Mouse (Mus musculus): ENCODE data around the gene Ankrd13d.
"Not testable (repeated sequence)": the region's sequence is repeated elsewhere in the genome, so short reads cannot be mapped to it uniquely, and the experiment has no call there.

Gene Ankrd13d

DNA sequence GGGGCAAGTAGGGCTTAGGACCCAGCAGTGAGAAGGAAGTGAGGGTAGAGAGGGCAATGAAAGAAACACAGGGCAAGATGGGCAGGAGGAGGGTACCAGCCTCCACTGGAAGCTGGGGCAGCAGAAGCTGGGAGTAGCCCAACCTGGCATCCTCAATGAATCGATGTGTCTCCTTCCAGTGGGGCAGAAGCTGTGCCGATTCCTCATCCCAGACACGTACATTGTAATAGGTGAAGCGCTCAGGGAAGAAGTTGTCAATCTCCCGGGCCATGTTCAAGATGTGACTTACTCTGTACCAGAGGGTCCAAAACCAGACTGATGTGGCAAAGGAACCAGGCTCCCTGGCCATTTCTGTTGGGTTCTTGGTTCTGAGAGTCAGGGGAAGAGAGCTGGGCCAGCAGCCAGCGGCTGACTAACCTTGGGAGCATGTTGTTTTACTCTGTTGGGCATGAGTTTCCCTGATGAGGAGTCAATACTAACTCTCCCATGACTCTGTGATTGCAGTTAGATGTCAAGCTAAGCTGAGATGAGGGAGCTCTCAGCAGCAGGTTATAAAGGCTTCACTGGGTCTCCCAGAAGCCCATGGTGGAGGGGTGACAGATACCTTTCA is 18.7 kb downstream of the Ankrd13d start:
- DNase-seq (ENCODE audit: low spot score in 2 of 2): no peak

DNA sequence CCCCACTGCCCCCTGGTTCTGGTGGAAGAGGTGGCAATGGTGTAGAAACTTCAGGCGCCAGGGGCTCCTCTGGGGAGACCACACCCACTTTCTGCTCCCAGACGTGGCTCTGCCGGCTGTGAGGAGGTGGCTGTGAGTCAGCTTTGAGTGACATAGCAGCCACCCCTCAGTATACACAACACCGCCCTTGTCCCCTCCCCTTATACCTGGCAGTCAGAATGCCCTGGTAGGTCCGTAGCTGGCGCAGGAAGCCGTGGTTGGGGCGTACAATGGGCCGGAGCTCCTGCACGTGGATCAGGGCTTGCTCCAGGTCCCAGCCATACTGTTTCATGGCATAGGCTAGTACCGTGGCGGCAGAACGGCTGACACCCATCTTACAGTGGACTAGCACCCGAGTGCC is 19.2 kb downstream of the Ankrd13d start:
- peak in 1 of 2 experiments; percentile 31 for DNase-seq (ENCODE audit: low spot score in 2 of 2)

DNA sequence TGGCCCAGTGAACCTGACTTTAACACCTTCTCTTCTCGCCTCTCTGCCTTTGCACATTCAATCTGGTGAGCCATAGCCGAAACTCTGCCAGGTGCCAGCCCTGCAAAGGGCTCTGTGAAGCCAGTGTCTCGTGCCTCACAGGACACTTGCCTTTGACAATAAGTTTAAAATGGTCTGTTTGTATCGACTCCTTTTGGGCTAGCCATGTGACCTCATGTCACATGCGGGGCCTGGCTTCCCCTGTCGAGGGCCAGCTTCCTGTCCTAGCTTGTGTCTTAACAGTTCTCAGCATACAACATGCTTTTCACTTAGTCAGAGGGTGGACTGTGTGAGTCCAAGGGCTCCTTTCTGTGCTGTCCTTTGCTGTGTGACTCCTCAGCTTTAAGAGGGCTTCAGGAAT is 20.2 kb downstream of the Ankrd13d start:
- DNase-seq (ENCODE audit: low spot score in 2 of 2): no peak

DNA sequence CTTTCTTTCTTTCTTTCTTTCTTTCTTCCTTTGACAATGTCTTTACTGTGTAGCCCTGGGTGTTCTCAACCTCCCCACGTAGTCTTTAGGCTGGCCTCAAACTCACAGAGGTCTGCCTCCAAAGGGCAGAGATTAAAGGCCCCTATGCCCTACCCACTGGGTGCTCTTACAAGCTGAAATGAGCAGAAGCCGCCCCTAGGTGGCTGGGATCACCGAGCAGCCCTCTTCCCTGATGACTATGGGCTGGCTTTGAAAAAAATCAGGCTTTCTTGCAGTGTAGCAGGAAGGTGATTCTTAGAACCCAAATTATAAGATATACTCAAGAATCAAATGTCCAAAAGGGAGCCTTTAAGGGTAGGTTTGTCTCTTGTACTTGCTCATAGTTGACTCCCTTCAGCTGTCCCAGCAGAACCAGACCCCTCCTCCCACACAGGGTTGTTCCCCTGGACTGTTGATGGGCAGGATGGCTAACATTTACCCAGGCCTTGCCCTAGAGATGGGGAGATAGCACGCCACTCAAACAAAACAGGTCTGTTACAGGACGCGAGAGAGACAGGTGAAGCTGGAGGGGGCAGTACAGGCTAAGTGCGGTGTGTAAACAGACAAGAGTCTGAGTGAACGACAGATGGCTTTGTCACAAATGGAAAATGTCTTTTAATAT is 21.8 kb downstream of the Ankrd13d start:
- no peak for DNase-seq (ENCODE audit: low spot score in 2 of 2)

DNA sequence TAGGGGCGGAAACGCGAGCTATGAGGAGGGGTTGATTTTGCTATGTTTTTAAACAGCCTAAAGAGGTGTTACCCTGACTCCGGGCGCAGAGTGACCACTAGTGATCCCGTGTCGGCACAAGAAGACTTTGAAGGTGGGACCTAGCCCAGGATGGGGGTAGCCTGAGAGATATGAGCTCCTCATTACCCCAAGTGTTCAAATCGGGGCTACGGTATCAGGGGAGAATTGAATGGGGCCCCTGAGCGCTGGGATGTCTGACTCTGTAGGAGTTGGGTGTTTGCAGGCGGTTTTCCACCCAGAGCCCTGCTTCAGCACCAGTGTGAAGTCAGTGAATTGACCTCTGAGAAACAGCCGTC is 25.1 kb downstream of the Ankrd13d start:
- no peak for DNase-seq (ENCODE audit: low spot score in 2 of 2)

DNA sequence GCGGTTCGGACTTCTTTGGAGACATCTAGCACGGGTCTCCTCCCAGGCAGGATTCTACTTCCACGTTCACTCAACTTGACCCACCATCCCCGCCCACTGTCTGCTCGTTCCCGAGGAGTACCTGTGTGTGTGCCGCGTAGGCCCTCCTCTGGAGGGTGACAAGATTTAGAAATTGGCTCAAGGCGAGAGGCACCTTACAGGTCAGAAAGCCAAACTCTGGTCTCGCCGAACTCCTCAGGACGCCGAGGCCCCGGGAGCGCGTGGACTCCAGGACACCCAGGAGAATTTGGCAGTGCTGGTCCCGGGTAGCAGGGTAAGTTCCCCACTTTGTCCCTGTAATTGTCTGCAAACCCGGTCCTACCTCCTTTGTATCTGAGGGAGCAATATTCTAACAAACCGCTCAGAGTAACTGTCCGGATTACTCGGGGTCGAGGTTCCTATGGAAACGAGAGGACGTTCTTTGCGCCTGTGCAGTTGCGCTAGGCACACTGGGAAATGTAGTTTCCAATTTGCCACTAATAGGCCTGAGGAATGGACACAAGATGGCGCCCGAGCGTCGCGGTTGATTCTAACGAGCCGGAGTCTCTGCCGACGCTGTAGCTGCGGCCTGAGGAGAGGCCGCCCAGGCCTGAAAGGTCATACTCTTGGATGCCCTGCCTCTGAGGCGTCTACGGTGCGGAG is 25.6 kb downstream of the Ankrd13d start:
- peak; percentile 95 to 96 for DNase-seq (ENCODE audit: low spot score in 2 of 2)

DNA sequence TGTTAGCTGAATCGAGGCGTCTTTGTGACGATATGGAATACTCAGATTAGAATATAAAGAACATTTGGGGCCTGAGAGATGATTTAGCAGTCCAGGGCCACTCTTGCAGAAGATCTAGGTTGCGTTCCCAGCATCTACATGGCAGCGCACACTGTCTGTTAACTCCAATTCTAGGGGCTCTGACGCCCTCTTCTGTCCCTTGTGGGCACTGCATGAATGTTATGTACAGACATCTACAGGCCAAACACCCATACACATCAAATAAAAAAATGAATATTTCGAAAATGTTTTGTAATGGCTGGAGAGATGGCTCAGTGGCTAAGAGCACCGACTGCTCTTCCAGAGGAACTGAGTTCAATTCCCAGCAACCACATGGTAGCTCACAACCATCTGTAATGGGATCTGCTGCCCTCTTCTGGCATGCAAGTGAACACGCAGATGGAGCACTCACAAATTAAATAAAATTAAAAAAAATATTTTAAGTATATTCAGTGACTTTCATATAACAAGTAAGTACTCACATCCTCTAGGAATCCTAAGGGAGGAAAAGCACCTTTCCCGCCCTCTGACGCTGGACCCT is 27.3 kb downstream of the Ankrd13d start:
- DNase-seq (ENCODE audit: low spot score in 2 of 2): no peak

DNA sequence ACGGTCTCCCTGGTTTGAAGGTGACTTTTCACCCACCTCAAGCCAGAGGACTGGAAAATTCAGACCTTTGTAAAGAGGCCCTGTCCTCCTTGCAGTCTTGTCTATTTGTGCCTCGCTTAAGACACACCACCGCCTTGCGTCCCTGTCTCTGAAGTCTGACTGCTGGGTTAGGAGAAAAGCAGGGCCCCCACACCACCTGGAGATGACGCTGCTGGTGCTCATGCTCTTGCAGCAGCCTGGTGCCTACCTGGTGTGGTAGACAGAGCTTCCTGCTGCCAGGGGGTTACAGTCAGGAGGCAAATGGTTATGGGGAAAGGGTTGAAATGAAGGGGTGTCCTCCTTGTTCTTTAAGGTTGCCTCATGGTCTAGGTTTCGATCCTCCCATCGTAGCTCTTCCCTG is 28.7 kb downstream of the Ankrd13d start:
- no peak for DNase-seq (ENCODE audit: low spot score in 2 of 2)

DNA sequence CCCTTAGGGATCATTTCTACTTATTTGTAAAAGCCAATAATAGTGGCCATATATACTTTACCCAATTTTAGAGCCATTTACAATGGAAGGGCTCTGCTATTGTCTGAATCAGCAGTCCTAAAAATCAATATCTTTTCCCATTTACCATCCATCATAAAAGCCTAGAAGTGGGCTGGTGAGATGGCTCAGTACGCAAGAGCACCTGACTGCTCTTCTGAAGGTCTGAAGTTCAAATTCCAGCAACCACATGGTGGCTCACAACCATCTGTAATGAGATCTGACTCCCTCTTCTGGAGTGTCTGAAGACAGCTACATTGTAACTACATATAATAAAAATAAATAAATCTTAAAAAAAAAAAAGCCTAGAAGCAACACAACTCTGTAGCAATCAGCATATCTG is 34.3 kb downstream of the Ankrd13d start:
- not testable (repeated sequence) for DNase-seq (ENCODE audit: low spot score in 2 of 2)

DNA sequence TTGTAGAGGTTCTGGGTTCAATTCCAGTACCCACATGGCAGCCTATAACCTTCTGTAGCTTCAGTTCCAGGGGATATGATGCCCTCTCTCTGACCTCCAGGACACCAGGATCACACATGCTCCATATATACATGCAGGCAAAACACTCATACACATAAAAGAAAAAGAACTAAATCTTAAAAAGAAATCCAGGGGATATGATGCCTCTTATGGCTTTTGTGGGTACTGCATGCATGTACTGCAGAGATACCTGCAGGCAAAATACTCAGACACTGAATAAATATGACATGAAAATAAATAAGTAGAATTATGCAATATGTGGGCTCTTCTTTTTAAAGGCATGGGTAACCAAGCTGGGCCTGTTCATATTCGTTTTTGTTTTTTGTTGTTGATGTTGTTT is 35.9 kb downstream of the Ankrd13d start:
- no peak for DNase-seq (ENCODE audit: low spot score in 2 of 2)

DNA sequence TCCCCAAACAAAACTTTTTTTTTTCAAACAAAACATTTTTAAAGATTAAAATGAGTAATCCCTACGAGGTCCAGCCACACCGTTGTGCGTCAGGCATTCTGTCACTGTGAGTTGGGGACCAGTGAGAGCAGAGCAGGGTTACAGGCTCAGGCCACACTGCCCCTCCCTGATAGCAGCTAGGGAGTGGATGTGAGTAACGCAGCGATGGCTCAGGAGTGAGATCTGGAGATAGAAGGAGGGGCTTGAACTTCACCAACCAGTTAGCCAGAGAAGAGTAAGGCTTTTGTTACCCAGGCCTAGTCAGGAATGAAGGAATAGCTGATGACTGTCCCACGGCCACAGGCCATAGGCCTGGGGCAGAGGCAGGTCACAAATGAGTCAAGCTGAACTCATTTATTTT is 38.2 kb downstream of the Ankrd13d start:
- DNase-seq (ENCODE audit: low spot score in 2 of 2): no peak

DNA sequence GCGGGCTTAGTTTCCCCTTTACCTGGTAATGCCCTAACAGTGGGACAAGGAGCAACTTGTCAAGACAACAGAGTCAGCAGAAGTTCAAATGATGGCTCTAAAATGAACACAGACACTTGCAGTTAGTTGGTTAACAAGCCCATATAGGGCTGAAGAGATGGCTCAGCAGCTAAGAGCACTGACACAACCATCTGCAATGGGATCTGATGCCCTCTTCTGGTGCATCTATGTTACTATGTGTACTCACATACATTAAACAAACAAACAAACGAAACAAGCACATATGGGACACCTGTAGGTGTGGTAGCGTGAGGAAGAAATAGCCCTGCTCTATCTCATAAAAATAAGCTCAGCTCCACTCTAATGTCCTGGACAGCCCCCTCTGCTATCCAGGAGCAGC is 40.5 kb downstream of the Ankrd13d start:
- no peak for DNase-seq (ENCODE audit: low spot score in 2 of 2)

DNA sequence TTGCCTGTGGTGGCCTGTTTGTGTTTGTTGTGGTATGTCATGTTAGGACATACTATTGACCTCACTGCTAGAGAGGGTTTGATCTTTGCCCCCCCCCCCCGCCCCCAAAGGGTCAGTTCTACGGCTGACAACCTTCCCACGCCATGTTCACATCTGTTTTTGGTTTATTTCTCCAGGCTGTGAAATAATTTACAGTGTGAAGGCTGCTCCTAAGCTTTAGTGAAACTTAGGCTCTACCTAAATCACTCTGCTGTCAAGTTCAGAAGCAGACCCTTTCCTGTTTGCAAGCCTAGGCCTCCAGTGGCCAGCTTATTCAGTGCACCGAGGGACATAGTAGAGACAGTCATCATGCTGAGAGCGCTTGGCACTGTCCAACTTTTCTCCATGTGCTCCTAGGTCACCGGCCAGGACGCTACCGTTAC is 42.7 kb downstream of the Ankrd13d start:
- DNase-seq (ENCODE audit: low spot score in 2 of 2): no peak

DNA sequence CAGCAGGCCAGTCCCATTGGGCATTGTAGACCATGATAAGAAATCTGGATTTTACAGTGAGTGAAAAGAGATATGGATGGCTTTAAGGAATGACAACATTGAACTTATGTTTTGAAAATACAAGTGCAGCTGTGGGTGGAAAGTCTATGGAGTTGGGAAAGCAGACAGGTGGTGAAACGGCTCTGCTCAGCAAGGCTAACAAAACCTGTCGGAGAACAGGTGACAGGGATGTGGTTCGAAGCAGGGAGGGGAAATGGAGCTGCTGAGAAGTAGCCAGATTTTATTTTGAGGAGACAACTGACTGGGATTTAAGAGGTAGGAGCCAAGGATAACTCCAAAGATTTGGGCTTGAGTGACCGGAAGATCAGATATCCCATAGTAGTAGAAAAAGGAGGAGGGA is 48.4 kb downstream of the Ankrd13d start:
- no peak for DNase-seq (ENCODE audit: low spot score in 2 of 2)

DNA sequence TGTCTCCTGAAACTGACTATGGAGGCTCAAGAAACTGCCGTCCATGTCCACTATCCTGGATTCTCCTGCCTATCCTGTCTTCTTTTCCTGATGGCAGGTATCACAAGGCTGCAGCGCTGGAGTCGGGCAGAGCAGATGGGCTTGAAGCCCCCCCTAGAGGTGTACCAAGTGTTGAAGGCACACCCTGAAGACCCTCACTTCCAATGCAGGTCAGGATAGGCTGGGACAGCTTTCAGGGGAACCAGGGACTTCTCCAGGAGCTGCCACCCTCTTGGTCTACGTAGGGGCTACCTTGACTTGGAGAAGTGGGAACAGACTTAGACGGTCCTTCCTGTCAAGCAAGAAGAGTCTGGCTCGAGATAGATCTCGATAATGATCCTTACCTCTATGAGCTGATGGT is 50.3 kb downstream of the Ankrd13d start:
- no peak for DNase-seq (ENCODE audit: low spot score in 2 of 2)

DNA sequence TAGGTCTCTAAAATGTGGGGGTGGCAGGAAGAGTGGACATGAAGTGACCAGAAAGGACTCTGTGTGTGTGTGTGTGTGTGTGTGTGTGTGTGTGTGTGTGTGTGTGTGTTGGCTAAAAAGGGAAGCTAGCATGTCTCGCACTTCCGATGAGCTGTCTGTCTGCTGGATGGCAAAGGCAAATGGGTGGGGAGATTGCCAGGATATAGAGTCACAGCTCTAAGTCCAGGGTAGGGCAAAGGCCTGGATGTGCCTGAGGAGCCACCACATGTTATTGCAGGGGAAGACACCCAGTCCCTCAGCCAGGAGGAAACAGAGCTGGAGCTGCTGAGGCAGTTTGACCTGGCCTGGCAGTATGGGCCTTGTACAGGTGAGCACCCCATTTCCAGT is 50.8 kb downstream of the Ankrd13d start:
- DNase-seq (ENCODE audit: low spot score in 2 of 2): peak in 1 of 2 experiments; percentile 72

DNA sequence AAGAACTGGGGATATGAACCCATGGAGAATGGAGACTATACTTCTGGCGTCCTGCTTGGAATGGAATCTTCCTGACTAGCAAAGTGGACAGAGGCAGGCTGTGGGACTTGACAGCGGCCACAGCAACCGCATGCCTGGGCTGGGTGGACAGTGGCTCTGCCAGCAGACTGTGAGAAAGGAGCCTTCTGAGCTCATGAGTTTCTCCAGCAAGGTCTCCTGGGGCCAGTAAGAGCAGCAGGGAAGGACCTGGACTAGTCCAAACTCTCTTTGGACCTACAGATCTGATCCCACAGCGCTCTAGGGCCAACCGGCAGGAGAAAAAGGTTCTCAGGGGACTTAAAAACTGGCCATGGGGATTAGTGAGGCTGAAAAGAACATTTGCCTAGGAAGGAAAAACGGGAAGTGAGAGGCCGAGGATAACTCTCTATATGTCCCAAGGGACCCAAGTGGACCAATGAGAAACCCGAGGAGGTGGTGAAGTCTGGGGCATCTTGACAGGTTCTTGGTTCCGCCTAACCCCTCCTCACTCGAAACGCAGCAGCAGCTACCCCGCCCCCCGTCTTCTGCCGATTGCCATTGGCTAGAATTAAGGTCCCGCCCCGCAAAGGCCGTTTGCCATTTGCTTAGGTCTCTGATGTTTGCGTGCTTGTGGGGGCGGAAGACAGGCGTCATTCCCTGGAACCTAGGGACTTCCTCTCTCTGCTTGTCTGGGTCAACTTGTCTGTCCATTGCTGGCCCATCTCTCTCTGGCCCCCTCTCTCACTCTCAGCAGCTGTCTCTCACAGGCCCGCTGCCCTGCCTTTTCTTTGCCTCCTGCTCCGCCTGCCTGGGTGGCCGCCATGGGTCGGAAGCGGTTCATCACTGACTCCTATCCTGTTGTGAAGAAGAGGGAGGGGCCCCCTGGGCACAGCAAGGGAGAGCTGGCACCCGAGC is 51.4 kb downstream of the Ankrd13d start, which contains the start of gene Pold4:
Pold4 (plus strand) TSS at position 647 of the 933 bp plus-strand sequence.
- peak; percentile 98 to 99 for DNase-seq (ENCODE audit: low spot score in 2 of 2)

DNA sequence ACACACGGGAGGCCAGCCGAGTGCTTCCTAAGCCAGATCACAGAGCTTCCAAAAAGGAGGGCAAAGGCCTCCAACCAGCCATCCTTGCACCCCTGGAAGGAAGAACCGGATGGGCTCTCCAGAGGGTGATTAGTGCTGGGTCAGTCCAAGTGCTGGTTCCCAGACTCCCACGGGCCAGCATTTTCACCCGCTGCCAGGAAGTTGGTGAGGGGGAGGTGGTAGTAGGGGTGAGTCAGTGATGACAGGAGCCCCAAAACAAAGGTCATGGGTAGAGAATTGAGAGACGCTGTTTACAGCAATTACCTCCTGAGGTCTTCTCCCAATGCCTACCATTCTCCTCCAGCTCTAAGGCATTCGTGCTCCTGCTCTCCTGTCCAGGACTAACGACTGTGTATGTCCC is 52.5 kb downstream of the Ankrd13d start:
- DNase-seq (ENCODE audit: low spot score in 2 of 2): no peak

DNA sequence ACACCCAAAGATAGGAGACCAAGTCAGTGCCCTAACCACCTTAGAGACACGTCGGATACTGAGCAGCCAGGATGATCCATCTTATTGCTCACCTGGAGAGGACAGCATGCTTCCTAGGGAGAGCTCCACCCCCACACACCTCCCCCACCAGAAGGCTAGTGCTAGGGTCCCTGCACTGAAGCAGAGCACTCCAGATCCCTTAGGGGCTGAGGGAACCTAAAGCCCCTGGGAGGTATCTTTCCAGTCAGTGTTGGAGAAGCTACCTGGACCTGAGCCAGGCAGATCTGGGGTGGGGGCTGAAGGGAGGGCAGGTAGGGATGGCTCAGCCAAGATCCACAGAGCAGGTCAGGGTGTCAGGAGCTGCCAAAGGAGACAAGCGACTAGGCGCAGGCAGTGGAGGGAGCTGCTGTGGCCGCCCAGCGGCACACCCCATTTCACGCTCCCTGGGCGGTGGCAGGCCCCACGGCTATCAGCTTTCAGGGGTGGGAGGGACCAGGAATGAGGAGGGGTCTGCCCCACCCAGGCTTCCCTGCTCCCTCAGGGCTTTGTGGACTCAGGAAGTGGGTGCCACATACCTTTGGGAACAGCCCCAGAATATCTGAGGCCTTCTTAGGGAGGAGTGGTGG is 53.4 kb downstream of the Ankrd13d start:
- peak in 1 of 2 experiments; percentile 31 for DNase-seq (ENCODE audit: low spot score in 2 of 2)

DNA sequence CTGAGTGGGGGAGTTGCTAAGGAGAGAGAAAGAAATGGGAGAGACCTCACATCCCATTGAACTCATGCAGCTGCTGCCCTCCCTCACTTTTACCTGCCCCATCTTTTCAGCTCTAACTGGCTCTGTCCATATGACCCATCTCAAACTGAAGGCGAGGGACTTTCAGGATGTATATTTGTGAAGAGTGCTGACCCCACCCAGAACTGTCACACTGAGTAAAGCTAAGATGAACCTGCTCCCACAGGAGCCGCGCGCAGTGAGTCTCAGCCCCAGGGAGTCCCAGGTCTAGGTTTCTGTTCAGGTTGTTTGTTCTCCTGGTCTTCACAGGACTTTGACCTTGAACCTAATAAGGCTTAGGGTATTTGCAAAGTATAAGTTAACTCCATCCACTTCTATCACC is 54.0 kb downstream of the Ankrd13d start:
- no peak for DNase-seq (ENCODE audit: low spot score in 2 of 2)
